ENCODE assay signal across 11 mouse cellular contexts in the genomic region with DNA sequence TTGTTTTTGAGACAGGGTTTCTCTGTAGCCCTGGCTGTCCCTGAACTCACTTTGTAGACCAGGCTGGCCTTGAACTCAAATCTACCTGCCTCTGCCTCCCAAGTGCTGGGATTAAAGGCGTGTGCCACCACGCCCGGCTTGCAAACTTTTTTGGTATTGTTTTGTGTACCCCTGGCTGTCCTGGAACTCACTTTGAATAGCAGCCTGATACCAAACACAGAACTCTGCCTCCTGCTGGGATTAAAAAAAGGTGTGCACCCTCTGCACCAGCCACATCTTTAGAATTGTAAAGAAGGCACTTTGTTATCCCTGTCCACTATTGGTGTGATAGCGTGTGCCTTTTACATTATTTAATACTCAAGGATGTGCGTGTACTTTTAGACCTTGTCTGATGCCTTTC. TPM values are rescaled to one million over a fixed set of nuclear protein-coding genes. Genes with fewer than 3 reads are reported as not detected.
DNase-seq lines count a peak whose midpoint lies in the region; ATAC-seq and TF ChIP-seq lines count a peak whose summit lies in the region.
"Had no signal": no experiment of that assay in that cellular context is flagged by ENCODE, and none has a peak within 500 bp of the region (broad histone marks: within the 10 kb centered on the region; RNA-seq: fewer than 3 reads in every experiment).

No protein-coding gene starts in this region.

- H3K4me1 ChIP-seq in testis, adult 2 months (ENCODE audit: control insufficient read depth, insufficient read depth, low read length): peaks cover 12% of the 10 kb centered on the region
- H3K4me1 ChIP-seq in limb, embryonic 14.5 days (ENCODE audit: control insufficient read depth, insufficient read depth, low read length): peaks cover 14% of the 10 kb centered on the region
- no peaks in the 10 kb centered on the region for H3K4me1 ChIP-seq in stomach, postnatal 0 days (replicated peaks; ENCODE audit: control insufficient read depth, insufficient read depth)

- no peak overlapping the region for H3K27ac ChIP-seq in testis, adult 2 months (ENCODE audit: control insufficient read depth, insufficient read depth, low read depth, low read length)
- H3K27ac ChIP-seq in limb, embryonic 14.5 days (replicated peaks; ENCODE audit: low read depth, low read length): no peak overlapping the region
- no peak overlapping the region for H3K27ac ChIP-seq in stomach, postnatal 0 days (replicated peaks)

- H3K4me2 ChIP-seq in limb, embryonic 14.5 days (replicated peaks; ENCODE audit: low read depth, low read length, severe bottlenecking): peak overlapping the region; percentile 51
- H3K4me2 ChIP-seq in stomach, postnatal 0 days (replicated peaks; ENCODE audit: low read depth): peak overlapping the region; percentile 61

- H3K27me3 ChIP-seq in testis, adult 2 months (ENCODE audit: control insufficient read depth, insufficient read depth, low read length): no peaks in the 10 kb centered on the region
- H3K27me3 ChIP-seq in limb, embryonic 14.5 days (ENCODE audit: control insufficient read depth, insufficient read depth, low read length): no peaks in the 10 kb centered on the region
- H3K27me3 ChIP-seq in stomach, postnatal 0 days (ENCODE audit: control insufficient read depth, insufficient read depth, low read length): no peaks in the 10 kb centered on the region

- H3K9ac ChIP-seq in limb, embryonic 14.5 days (ENCODE audit: low read depth, low read length, severe bottlenecking): 0 out of 2 replicates have a peak overlapping the region, but pooled peaks have one; percentile 92
- no peak overlapping the region for H3K9ac ChIP-seq in stomach, postnatal 0 days (ENCODE audit: low read length)

- no peak for TF ChIP-seq POLR2A in testis, adult 2 months (IDR thresholded peaks at IDR 0.05; ENCODE audit: control insufficient read depth, low read depth, low read length)
- no peak for TF ChIP-seq POLR2A in limb, embryonic 14.5 days (IDR thresholded peaks at IDR 0.05; ENCODE audit: borderline replicate concordance, extremely low read depth, insufficient read depth, insufficient read length)

- H3K9me3 ChIP-seq in limb, embryonic 14.5 days (ENCODE audit: control insufficient read depth, low read length): no peaks in the 10 kb centered on the region
- no peaks in the 10 kb centered on the region for H3K9me3 ChIP-seq in stomach, postnatal 0 days (ENCODE audit: control insufficient read depth, low read length)

- peak overlapping the region; percentile 98 for H3K4me3 ChIP-seq in testis, adult 2 months (ENCODE audit: control insufficient read depth, low read depth, low read length)
- peak overlapping the region; percentile 76 for H3K4me3 ChIP-seq in limb, embryonic 14.5 days (replicated peaks; ENCODE audit: low read length)
- peak overlapping the region; percentile 85; the same call in 1 of the 2 replicates for H3K4me3 ChIP-seq in stomach, postnatal 0 days (ENCODE audit: low read depth, low read length)

- no peaks in the 10 kb centered on the region for H3K36me3 ChIP-seq in testis, adult 2 months (ENCODE audit: control insufficient read depth, insufficient read depth, low read length)
- H3K36me3 ChIP-seq in limb, embryonic 14.5 days (ENCODE audit: control insufficient read depth, insufficient read depth, low read length): 0 out of 2 replicates have a peak, but pooled peaks cover 4% of the 10 kb centered on the region
- no peaks in the 10 kb centered on the region for H3K36me3 ChIP-seq in stomach, postnatal 0 days (ENCODE audit: control insufficient read depth, insufficient read depth, low read length)

- WGBS in limb, embryonic 14.5 days: 95% methylated on average over 5 of the region's 5 CpGs
- 78% methylated on average over 5 of the region's 5 CpGs for WGBS in stomach, postnatal 0 days

- TF ChIP-seq EP300 in stomach, postnatal 0 days (optimal IDR thresholded peaks at IDR 0.05): no peak

- ATAC-seq in limb, embryonic 14.5 days (ENCODE audit: low FRiP score, low read depth): no peak
- ATAC-seq in stomach, postnatal 0 days (ENCODE audit: low FRiP score, low TSS enrichment): no peak

- DNase-seq in adrenal gland, postnatal 14 days: peak; percentile 12
- no peak for DNase-seq in adrenal gland, adult 18-20 months (ENCODE audit: low spot score in 2 of 2)
- no peak for DNase-seq in testis, postnatal 10 days (ENCODE audit: low spot score)
- no peak for DNase-seq in limb, embryonic 14.5 days (ENCODE audit: low spot score)
- DNase-seq in stomach, postnatal 0 days (ENCODE audit: low spot score): no peak
- DNase-seq in adipocyte (ENCODE audit: low spot score): no peak
- no peak for DNase-seq in cerebellum, postnatal 4 days (ENCODE audit: low spot score in 2 of 2)
- DNase-seq: cerebellum, adult 18-20 months; kidney, postnatal 25 days; right cerebral cortex, postnatal 4 days had no signal

- no peak for TF ChIP-seq CTCF in testis, adult 2 months (IDR thresholded peaks at IDR 0.05; ENCODE audit: control insufficient read depth, insufficient read depth, insufficient replicate concordance, low read depth, low read length)
- no peak for TF ChIP-seq CTCF in stomach, postnatal 0 days (IDR thresholded peaks at IDR 0.05; ENCODE audit: low read depth)

RNA-seq across cellular contexts. Expression of a gene that starts 1.7 kb away (rescaled TPM):
- total RNA-seq in adrenal gland, postnatal 14 days (2021): not detected in 2 replicates
- 1 to 10 TPM in 1 of 2 experiments, not detected in 1; 1.9 TPM for total RNA-seq in adrenal gland, adult 18-20 months (2021)
- 17.3 and 19.1 TPM in 2 replicates for polyA plus RNA-seq in testis, adult 2 months (2012; rRNA removed)
- 0.94 and 2.3 TPM in 2 replicates for polyA plus RNA-seq in limb, embryonic 14.5 days (2012; rRNA removed)
- polyA plus RNA-seq in limb, embryonic 14.5 days (2014; fragmentation: Nextera tagmentation; extraction: Ambion mirVana): not detected in 2 replicates
- polyA plus RNA-seq in stomach, postnatal 0 days (2015; fragmentation: Nextera tagmentation; extraction: Ambion mirVana): not detected in 2 replicates

RNA-seq across cellular contexts. Expression of a gene that starts 2.0 kb away (rescaled TPM):
- 126 and 133 TPM in 2 replicates for total RNA-seq in adrenal gland, postnatal 14 days (2021)
- total RNA-seq in adrenal gland, adult 18-20 months (2021): 100 to 1,000 TPM; 118 to 146 TPM
- polyA plus RNA-seq in testis, adult 2 months (2012; rRNA removed): 273 and 330 TPM in 2 replicates
- polyA plus RNA-seq in limb, embryonic 14.5 days (2012; rRNA removed): 76.0 and 96.9 TPM in 2 replicates
- 123 and 129 TPM in 2 replicates for polyA plus RNA-seq in limb, embryonic 14.5 days (2014; fragmentation: Nextera tagmentation; extraction: Ambion mirVana)
- polyA plus RNA-seq in stomach, postnatal 0 days (2015; fragmentation: Nextera tagmentation; extraction: Ambion mirVana): 144 and 148 TPM in 2 replicates
